Mouse (Mus musculus) adrenal gland, adult (tissue): ENCODE measurements around the gene Lce1i.
"Not testable (repeated sequence)": the region's sequence is repeated elsewhere in the genome, so short reads cannot be mapped to it uniquely, and the experiment has no call there.

Experiments used
- DNase-seq, 2 experiments: peaks; one replicate each; pipeline ENCODE4 v3.0.0; 2022 to 2023; ENCODE audit warnings: low spot score in 1 of 2; ENCODE audit not compliant: inconsistent age in 2 of 2

Lce1i gene

DNA sequence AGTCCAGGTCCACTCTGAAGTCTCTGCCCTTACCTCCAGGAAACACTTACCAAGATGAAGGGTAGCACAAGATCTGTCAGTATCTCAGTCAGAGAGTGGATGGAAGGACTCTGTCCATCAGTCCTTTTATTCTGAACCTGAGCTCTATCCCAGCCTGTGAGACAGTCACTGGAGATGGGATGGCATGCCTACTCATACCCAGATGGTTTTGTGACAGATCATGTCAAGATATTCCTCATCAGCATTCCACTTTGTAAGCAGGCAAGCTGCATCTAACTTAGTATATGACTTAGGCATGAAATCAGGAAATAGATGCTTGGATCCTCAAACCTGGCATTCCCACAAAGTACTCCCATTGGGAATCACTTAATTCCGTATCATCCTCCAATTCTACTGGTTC lies at the start of gene Lce1i:
Gene Lce1i, minus strand, starts transcription at position 101 of the 400 bp plus-strand sequence.
- no peak for DNase-seq

DNA sequence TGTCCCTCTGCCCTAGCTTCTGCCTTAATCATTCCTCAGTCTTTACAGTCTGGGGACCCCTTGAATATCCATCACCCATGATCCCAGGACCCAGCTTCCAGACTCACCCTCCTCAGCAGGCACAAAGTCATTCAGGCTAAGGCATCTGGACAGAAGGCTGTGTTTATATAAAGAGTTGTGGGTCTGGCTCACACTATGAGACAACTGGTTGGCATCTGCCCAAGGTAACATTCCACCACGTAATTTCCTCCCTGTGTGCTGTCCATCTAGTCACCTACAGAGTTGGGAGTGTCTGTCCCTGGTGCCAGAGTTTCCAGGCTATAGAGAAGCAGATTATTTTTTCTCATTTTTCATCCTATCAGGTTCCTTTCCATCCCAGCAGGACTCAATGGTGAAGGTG lies 48.4 kb upstream of the Lce1i start, which contains the start of gene Kprp:
Gene Kprp, minus strand, starts transcription at position 140 of the 400 bp plus-strand sequence.
- no peak for DNase-seq

DNA sequence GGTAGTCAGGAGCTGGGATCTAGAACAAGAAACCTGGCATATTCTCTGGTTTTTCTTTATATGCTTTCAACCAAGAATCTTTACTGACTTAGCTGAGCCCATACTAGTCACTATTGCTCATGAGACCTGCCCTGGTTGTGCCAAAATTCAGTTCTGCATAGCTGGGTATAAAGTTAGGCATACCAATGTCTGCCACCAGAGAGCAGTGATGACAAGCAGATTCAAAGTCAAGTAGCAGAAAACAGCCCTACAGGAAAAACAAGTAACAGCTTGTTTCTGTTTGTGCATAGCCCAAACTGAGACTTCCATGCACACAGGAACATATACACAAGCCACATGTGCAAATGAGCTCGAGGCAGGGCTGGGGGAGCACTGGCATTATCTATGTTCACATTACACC lies 47.1 kb upstream of the Lce1i start:
- no peak for DNase-seq

DNA sequence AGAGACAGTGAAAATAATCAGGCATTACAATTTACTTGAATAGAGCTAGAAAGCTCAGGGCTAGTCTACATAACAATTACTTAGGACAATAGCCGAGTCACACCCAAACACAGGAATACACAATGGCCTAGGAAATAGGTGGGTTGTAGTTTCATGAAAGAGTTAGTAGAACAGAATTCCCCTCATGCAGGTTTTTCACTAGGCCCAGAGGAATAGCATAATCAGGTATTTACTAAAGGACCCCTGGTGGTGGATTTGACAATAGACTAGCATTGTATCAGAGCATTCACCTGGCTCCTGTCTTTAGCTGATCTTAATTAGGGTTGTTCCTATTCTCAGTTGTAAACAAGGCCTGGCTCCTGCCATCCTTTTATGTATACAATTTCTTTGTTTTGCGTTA lies 37.3 kb upstream of the Lce1i start:
- not testable (repeated sequence) for DNase-seq

DNA sequence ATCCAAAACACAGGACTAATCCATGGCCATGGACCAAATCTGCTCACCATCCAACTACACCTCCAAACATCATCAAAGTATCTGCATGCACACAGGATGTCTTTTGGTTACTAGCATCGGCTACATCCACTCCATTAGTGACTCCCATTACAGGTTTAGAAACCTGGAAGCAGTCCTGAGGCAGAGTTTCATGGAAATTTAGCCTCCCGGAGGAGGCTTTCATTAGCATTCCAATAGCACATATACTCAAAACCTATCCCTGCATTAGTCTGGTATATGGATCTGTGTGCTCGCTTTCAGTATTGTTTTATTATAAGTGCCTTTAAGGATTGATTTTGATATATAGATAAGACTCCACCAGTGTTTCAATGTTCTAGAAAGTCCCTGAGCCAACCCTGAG lies 36.9 kb upstream of the Lce1i start:
- no peak for DNase-seq

DNA sequence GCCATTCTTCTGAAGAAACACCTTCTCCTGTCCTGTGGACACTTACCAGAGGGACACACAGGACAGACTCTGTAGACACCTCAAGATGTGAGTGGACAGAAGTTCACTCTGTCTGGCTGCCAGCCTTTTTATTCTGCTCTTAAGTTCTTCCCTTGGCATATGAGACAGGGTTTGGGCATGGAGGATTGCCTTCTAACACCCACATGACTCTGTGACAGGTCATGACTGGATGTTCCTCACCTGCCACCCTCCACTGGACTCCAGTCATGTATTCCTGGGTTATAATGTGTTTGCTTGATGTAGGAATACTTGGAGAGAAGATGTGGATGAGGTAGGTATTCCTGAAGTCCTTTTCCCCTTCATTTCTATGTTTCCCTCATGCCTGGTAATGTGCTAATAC lies 29.1 kb upstream of the Lce1i start, which contains the start of gene Lce1k:
Gene Lce1k, minus strand, starts transcription at position 101 of the 400 bp plus-strand sequence.
- DNase-seq: no peak

DNA sequence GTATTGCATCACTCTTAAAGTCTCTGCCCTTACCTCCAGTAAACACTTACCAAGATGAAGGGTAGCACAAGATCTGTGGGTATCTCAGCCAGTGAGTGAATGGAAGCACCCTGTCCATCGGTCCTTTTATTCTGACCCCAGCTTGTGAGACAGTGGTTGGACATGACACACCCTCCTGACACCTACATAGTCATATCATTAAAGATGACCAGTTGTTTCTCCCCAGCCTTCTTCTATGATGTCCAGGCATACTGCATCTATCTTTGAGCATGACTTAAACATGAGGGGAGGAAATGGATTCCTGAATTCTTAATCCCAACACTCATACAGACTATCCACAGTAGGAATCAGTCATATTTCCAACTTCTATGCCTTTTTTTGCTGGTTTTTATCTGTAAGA lies 11.7 kb upstream of the Lce1i start, which contains the start of gene Lce1j:
Gene Lce1j, minus strand, starts transcription at position 101 of the 400 bp plus-strand sequence.
- DNase-seq: no peak

DNA sequence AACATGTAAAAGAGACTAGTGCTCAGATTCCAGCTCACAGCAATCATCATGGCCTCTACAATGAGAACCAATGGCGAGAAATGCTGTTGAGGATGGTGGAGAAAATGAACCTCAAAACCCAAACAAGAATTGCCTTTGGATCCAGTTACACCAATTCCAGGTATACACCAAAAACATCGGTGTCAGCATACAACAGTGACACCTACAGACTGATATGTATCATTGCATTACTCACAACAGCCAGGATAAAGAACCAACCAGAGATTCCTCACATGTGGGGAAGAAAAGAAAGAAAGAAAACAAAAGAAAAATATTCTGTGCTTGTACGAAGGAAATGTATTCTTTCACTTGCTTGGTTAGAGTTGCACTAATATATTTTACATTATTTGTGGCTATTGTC lies 7.1 kb downstream of the Lce1i start:
- peak in 1 of 2 experiments; percentile 40 for DNase-seq

DNA sequence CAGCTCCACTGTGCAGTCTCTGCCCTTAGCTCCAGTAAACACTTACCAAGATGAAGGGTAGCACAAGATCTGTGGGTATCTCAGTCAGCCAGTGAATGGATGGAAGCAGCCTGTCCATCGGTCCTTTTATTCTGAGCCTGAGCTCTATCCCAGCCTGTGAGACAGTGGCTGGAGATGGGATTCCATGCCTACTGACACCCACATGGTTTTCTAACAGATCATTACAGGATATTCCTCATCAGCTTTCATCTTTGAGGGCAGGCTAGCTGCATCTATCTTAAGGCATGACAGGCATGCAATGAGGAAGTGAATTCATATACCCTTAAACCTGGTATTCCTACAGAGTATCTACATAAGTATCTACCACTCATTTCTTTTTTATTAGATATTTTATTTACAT lies 13.7 kb downstream of the Lce1i start, which contains the start of gene Lce1h:
Gene Lce1h, minus strand, starts transcription at position 101 of the 400 bp plus-strand sequence.
- DNase-seq: no peak

DNA sequence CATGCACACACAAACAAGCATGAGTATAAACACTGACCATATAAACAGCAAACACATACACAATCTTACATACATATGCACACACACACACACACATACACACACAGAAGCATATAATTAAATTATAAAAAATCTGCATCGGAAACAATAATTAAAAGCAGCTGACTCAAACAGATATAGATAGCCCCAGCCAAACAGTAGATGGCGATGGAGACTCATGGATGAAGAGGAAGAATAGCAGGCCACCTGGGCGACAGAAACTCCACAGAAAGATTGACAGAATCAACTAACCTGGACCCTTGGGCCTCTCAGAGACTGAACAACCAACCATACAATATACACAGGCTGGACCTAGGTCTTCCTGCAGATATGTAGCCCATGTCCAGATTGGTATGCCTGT lies 25.5 kb downstream of the Lce1i start:
- DNase-seq: no peak

DNA sequence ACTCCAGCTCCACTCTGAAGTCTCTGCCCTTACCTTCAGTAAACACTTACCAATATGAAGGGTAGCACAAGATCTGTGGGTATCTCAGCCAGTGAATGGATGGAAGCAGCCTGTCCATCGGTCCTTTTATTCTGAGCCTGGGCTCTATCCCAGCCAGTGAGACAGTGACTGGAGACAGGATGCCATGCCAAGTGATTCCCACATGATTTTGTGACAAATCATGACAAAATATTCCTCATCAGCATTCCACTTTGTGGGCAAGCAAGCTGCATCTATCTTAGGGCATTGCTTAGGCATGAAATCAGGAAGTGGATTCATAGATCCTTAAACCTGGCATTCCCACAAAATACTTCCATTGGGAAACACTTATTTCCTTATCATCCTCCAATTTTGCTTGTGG lies 26.5 kb downstream of the Lce1i start, which contains the start of gene Lce1g:
Gene Lce1g, minus strand, starts transcription at position 101 of the 400 bp plus-strand sequence.
- no peak for DNase-seq

DNA sequence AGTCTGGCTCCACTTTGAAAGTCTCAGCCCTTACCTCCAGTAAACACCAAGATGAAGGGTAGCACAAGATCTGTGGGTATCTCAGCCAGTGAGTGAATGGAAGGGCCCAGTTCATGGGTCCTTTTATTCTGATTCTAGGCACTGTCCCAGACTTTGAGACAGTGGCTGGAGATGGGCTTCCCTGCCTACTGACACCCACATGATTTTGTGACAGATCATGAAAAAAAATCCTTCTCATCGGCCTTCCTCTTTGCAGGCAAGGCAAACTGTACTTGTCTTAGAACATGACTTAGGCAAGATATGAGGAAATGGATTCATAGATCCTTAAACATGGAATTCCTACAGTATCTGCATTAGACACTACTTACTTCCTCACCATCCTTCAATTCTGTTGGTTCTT lies 39.7 kb downstream of the Lce1i start, which contains the start of gene Gm38119:
Gene Gm38119, minus strand, starts transcription at position 101 of the 400 bp plus-strand sequence.
- DNase-seq: no peak
